Mouse (Mus musculus): ENCODE measurements around the gene 1700029J07Rik. TPM values are rescaled to one million over a fixed set of nuclear protein-coding genes. Genes with fewer than 3 reads are reported as not detected.
A peak's percentile ranks its signal among the peaks of the same experiment; 100 is the strongest.

1700029J07Rik gene
- 2.7 and 2.9 TPM in 2 replicates for polyA plus RNA-seq (2015; fragmentation: Nextera tagmentation; extraction: Ambion mirVana)

DNA sequence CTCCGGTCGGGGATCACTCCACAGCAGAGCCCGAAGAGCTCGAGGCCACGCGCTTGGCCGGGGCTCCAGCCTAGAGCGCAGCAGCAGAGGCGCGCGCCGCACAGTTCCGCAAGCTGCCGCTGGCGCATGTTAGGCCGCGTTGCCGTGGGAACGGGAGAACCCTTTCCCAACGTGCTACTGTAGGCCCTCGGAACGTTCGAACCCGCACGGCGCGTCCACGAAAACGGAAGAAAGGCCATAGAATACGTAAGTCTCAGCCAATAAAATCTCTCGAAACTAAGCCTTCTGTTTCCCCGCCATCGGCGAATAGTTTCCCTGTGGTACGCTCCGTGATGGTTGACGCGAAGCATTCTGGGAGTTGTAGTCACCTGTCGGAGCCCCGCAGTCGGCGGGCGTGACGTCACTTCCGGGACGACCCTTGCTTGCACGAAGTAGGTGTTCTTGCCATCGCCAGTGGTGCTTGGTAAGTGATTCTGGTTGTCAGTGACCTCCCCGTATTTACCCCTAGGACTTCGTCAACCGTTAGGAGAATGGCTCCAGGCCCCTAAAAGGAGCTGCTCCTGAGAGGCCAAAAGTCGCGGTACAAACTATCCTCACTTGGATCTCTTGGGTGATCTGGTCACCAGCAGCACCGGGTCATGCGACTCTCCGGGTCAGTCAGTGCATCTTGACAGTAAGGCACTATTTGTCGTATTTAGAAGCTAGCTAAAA, at the start of gene 1700029J07Rik, which contains the start of gene Ufsp2:
1700029J07Rik (minus strand) TSS at position 127 of the 711 bp plus-strand sequence.
Ufsp2 (plus strand) TSS at position 403 of the 711 bp plus-strand sequence.
- Histone ChIP-seq H3K4me2 (replicated peaks) (peak within 1 kb of the TSS; percentile 70), H3K36me3 (0 out of 2 replicates have a peak, but pooled peaks cover 7% of the 10 kb centered on the region), H3K9me3 (no peaks in the 10 kb centered on the region), H3K9ac (peak within 1 kb of the TSS; percentile 62), H3K4me1 (replicated peaks) (0 out of 2 replicates have a peak, but pooled peaks cover 7% of the 10 kb centered on the region), H3K27ac (peak within 1 kb of the TSS; percentile 77), H3K4me3 (replicated peaks) (peak within 1 kb of the TSS; percentile 54), H3K27me3 (replicated peaks) (no peaks in the 10 kb centered on the region)
- peak; percentile 98 for ATAC-seq
- WGBS = under 1% methylated on average over 57 of the region's 57 CpGs

DNA sequence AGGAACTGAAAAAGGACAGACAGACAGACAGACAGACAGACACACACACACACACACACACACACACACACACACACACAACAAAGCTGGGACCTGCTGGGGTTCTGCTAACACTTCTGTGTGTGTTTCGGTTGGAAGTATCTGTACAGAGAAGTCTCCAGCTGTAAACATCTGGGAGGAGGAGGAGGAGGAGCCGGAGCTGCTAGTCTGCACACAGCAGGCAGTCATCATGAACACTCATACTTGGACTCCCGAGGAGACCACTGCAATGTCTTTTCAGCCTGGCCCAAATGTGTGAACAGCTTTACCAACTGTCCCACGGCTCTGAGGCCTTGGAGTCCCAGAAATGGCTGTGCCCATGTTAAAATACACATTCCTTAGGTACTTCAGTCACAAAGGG, 49.3 kb upstream of the 1700029J07Rik start:
- whole genome bisulfite sequencing = 42% methylated on average over 4 of the region's 4 CpGs
- H3K27ac ChIP-seq = no peak overlapping the region
- no peaks in the 10 kb centered on the region for H3K4me1 ChIP-seq (replicated peaks)
- no peaks in the 10 kb centered on the region for H3K9me3 ChIP-seq
- no peak overlapping the region for H3K9ac ChIP-seq
- no peaks in the 10 kb centered on the region for H3K27me3 ChIP-seq (replicated peaks)
- ATAC-seq = peak; percentile 58; the same call in 1 of the 2 replicates
- H3K36me3 ChIP-seq = no peaks in the 10 kb centered on the region
- H3K4me3 ChIP-seq (replicated peaks) = no peak overlapping the region
- H3K4me2 ChIP-seq (replicated peaks) = no peak overlapping the region

DNA sequence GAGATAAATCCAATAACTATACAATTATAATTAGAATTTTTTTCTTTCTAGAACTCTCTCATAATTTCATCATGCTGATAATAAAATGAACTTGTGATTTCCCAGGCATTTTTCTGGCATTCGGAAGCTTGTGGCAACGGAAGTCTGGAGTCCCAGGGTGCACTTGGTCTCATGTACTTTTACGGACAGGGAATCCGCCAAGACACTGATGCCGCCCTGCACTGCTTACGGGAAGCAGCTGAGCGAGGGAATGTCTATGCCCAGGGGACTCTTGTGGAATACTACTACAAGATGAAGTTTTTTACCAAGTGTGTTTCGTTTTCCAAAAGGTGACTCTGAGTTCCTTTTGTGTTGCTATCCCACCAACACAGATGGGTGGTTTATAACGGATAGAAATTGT, 47.7 kb upstream of the 1700029J07Rik start:
- Histone ChIP-seq H3K36me3 (no peaks in the 10 kb centered on the region), H3K27ac (no peak overlapping the region), H3K4me2 (replicated peaks) (no peak overlapping the region), H3K4me1 (replicated peaks) (no peaks in the 10 kb centered on the region), H3K4me3 (replicated peaks) (no peak overlapping the region), H3K9ac (no peak overlapping the region), H3K9me3 (no peaks in the 10 kb centered on the region), H3K27me3 (replicated peaks) (no peaks in the 10 kb centered on the region)
- 93% methylated on average over 9 of the region's 9 CpGs for WGBS
- no peak for ATAC-seq

DNA sequence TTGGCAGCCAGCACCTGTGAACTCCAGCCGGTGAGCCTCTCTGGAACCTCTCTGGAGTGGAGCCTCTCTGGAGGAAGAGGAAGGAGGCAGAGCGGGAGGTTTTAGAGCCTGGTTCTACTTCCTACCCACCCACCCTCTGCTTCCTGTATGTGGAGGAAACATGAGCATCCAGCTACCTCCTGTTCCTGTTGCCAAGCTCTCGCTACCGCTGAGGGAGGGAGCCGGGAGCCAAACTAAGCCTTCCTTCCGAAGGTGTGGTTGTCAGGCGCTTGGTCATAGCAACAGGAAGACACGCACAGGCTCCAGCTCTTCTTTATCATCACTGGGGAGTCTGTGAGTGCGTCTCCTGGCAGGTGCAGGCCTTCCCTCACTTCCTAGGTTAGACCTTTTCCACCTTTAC, 47.2 kb upstream of the 1700029J07Rik start:
- no peak overlapping the region for H3K9ac ChIP-seq
- no peaks in the 10 kb centered on the region for H3K36me3 ChIP-seq
- no peak overlapping the region for H3K4me2 ChIP-seq (replicated peaks)
- no peak for ATAC-seq
- WGBS = 87% methylated on average over 9 of the region's 9 CpGs
- H3K27me3 ChIP-seq (replicated peaks) = no peaks in the 10 kb centered on the region
- no peaks in the 10 kb centered on the region for H3K4me1 ChIP-seq (replicated peaks)
- H3K4me3 ChIP-seq (replicated peaks) = no peak overlapping the region
- H3K27ac ChIP-seq = no peak overlapping the region
- no peaks in the 10 kb centered on the region for H3K9me3 ChIP-seq

DNA sequence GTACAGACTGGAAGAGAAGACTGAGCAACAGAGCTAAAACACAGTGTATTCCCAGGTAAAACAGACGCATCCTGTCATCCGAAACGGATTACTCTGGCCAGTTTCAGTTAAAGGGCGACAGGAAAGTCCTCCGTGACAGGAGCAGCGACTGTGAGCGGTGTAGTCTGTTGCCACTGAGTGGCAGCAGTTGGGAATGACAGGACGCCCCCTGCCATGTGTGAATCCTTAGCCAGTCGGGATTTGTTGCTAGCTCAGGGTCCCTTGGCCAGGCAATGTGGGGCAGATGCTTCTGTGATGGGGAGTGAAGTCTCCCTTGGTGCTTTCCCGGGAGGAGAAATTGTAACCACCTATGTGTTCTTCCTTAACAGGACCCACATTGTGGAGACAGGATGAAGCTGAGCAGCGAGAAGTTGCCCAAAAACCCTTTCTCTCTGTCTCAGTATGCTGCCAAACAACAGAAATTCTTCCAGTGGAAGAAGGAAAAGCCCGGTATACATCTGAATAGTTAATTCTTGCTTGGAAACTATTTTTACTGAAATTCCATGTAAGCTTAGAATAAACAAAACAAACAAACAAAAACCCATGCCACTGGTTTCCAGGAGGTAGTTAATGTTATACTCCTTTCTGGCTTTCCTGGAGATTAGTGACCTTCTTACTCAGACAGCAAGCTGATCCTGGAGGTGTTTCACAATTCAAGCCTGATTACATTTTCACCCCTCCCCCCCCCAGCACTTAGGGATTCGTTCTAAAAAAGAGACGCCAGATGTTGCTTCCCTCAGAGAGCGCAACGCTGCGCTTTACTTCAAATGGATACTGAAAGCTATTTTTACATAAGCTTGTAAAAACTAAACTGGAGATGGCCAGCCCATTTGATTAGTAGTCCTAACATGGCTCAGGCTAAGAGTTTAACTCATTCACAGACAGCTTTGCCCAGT, 36.0 kb upstream of the 1700029J07Rik start:
- Histone ChIP-seq H3K27ac (peak overlapping the region; percentile 51; the same call in 1 of the 2 replicates), H3K4me2 (replicated peaks) (peak overlapping the region; percentile 43), H3K9ac (no peak overlapping the region), H3K36me3 (no peaks in the 10 kb centered on the region), H3K4me1 (replicated peaks) (0 out of 2 replicates have a peak, but pooled peaks cover 10% of the 10 kb centered on the region), H3K9me3 (no peaks in the 10 kb centered on the region), H3K4me3 (replicated peaks) (no peak overlapping the region), H3K27me3 (replicated peaks) (no peaks in the 10 kb centered on the region)
- ATAC-seq = peak; percentile 20; the same call in 1 of the 2 replicates
- 13% methylated on average over 17 of the region's 17 CpGs for WGBS

DNA sequence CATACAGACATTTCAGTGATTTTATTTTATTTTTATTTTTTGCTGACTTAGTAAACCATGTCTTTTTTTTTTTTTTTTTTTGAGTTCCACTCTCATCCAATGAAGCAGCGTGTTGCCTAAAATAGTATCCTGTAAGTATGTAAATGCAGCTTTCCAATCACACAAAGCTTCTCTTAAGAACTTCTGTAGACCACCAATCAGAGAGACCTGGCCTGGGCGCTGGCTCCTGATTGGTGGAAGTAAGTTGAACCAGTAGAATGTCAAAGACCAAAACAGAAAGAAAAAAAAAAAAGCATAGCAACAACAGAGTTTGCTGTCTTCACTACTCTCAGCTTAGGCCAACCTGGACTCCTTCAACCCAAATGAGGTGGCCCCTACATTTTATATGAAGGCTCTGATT, 35.3 kb upstream of the 1700029J07Rik start:
- no peak overlapping the region for H3K4me3 ChIP-seq (replicated peaks)
- no peak overlapping the region for H3K9ac ChIP-seq
- ATAC-seq = no peak

DNA sequence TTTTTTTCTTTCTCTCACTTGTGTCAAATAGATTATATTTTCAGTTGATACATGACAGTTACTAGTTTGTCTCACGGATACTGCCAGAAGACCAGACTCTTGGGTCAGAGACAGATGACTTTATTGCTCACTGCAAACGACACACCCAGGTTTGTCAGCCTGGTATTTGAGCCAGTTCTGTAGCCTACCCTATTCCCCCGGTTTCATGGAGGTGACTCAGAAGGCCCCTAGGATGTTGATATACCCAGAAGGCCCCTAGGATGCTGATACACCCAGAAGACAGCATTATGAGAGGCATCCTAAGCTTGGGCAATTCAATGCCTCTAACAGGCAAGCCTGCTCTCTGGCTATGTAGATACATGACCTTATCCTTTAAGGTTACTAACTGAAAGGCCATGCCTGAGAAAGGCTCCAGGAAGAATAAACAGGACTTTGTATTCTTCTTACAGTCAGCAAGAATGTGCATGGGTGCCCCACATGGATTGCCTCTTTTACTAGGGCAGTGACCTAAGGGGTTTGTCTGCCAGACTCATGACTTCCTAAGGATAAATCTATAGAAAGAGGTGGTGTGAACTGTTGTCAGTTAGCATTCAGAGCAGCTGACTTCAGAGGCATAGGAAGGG, 32.1 kb upstream of the 1700029J07Rik start:
- WGBS = 26% methylated on average over 3 of the region's 3 CpGs
- Histone ChIP-seq H3K4me3 (replicated peaks) (no peak overlapping the region), H3K27me3 (replicated peaks) (no peaks in the 10 kb centered on the region), H3K36me3 (no peaks in the 10 kb centered on the region), H3K4me1 (replicated peaks) (0 out of 2 replicates have a peak, but pooled peaks cover 10% of the 10 kb centered on the region), H3K9me3 (no peaks in the 10 kb centered on the region), H3K27ac (peak overlapping the region; percentile 66), H3K4me2 (replicated peaks) (no peak overlapping the region), H3K9ac (no peak overlapping the region)
- ATAC-seq = peak; percentile 76

More for the DNA sequence above, 35.3 kb upstream of the 1700029J07Rik start:
- peak overlapping the region; percentile 43 for H3K4me2 ChIP-seq (replicated peaks)
- H3K36me3 ChIP-seq = no peaks in the 10 kb centered on the region
- no peak overlapping the region for H3K27ac ChIP-seq
- 75% methylated on average over 2 of the region's 2 CpGs for WGBS
- H3K9me3 ChIP-seq = no peaks in the 10 kb centered on the region
- no peaks in the 10 kb centered on the region for H3K27me3 ChIP-seq (replicated peaks)
- 0 out of 2 replicates have a peak, but pooled peaks cover 10% of the 10 kb centered on the region for H3K4me1 ChIP-seq (replicated peaks)

DNA sequence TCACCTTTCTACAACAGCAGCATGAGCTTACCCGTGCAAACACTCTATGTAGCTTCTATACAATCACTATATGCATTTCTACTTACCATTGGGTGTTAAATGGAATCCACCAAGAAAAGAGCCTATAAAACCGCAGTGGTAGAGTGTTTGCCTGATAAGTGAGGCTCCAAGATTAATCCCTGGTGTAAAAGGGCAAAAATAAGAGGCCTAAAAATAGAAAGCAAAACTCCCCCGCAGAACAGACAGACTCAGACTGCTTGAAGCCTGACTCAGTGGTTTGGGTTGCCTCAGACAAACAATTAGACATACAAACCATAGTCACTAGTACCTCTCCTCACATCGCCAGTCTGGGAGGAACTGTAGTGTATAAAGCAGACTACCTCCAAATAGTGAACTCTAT, 30.5 kb upstream of the 1700029J07Rik start, which contains the start of gene Ankrd37:
Ankrd37 (minus strand) TSS at position 112 of the 400 bp plus-strand sequence.
- 0 out of 2 replicates have a peak, but pooled peaks have one; percentile 16 for ATAC-seq
- H3K36me3 ChIP-seq = no peaks in the 10 kb centered on the region
- no peak within 1 kb of the TSS for H3K4me3 ChIP-seq (replicated peaks)
- 0 out of 2 replicates have a peak, but pooled peaks cover 3% of the 10 kb centered on the region for H3K4me1 ChIP-seq (replicated peaks)
- no peaks in the 10 kb centered on the region for H3K9me3 ChIP-seq
- H3K4me2 ChIP-seq (replicated peaks) = peak within 1 kb of the TSS; percentile 8; the same call in 1 of the 2 replicates
- H3K27ac ChIP-seq = peak within 1 kb of the TSS; percentile 67
- 51% methylated on average over 4 of the region's 4 CpGs for WGBS
- no peak within 1 kb of the TSS for H3K9ac ChIP-seq
- no peaks in the 10 kb centered on the region for H3K27me3 ChIP-seq (replicated peaks)

DNA sequence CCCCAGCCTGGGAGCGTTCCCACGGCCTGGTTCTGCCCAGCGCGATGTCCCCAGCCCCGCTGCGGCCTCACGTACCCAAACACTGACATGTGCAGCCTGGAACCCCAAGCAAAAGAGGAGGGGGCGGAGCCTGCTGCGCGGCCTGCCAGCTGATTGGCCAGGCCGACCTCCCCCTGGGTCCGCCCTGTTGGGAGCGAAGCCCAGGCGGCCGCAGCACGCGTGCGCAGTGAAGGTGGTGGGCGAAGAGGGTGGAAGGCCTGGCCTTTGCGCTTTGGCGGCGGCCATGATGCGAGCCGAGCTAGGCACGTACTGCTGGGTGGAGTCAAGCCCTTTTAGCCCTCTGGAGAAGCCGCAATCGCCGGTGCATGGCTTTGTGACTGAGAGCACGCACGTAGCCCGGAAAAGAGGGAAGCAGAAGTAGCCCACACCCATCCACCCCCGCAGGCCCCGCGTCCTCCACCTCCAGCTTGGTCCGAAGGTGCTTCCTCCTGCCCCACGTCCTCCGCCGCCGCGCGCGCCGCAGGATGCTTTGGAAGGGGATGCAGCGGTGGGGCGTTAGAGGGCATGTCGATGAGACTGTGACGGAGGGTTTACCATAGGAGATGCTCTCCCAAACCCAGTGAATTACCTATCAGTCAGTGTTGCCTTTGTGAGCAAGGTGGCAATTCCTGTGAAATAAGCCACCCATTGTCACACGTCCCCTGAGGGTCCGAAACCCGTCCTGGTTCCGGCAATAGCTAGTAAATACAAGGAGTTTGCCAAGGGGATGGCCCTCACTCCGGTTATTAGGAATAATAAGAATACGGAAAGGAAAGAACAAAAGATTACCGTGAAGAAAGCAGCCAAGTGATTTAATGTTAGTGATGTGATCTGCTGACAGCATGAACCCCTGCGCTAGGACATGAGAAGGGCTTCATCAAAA, 25.0 kb upstream of the 1700029J07Rik start:
- peak; percentile 98 for ATAC-seq

DNA sequence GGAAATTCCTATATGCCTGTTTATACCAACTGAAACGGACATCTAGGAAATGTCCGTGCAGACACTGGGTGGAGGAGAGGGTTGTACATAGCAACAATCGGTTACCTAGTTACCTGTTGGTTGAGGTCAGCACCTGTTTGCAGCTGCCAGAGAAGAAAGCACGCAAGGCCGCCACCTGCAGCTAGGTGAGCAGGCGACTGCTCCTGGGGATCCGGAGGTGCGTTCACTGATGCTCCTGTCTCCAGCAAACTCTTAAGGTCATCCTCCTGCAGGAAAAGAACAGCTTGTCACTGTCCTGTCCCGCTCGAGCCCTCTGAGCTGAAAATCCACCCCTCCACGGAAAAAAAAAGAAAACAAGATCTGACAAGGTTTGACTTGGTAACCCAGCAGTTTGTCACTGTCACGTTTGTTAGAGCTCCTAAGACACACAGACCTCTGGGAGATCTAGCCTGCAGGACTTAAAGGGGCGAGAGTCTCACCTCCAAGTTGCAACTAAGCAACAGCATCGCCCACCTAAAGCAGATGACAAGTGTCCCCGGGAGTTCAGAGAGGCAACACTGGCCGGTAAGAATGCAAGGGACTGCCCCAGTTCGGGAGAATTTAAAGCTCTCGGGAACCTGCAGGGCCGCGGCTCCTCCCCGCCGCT, 24.2 kb upstream of the 1700029J07Rik start, which contains the start of gene Lrp2bp:
Lrp2bp (plus strand) TSS at position 166 of the 646 bp plus-strand sequence.
- no peaks in the 10 kb centered on the region for H3K9me3 ChIP-seq
- no peaks in the 10 kb centered on the region for H3K27me3 ChIP-seq (replicated peaks)
- H3K36me3 ChIP-seq = no peaks in the 10 kb centered on the region
- peak within 1 kb of the TSS; percentile 46 for H3K4me3 ChIP-seq (replicated peaks)
- H3K4me2 ChIP-seq (replicated peaks) = peak within 1 kb of the TSS; percentile 77
- no peaks in the 10 kb centered on the region; the same call in 1 of the 2 replicates for H3K4me1 ChIP-seq (replicated peaks)
- 3% methylated on average over 22 of the region's 22 CpGs for WGBS
- H3K27ac ChIP-seq = peak within 1 kb of the TSS; percentile 92
- H3K9ac ChIP-seq = peak within 1 kb of the TSS; percentile 55
- ATAC-seq = peak; percentile 51

More for the DNA sequence above, 25.0 kb upstream of the 1700029J07Rik start:
- Histone ChIP-seq H3K36me3 (no peaks in the 10 kb centered on the region), H3K4me2 (replicated peaks) (peak overlapping the region; percentile 77), H3K27me3 (replicated peaks) (no peaks in the 10 kb centered on the region), H3K4me3 (replicated peaks) (peak overlapping the region; percentile 46), H3K27ac (peak overlapping the region; percentile 92), H3K9me3 (no peaks in the 10 kb centered on the region), H3K9ac (peak overlapping the region; percentile 55), H3K4me1 (replicated peaks) (no peaks in the 10 kb centered on the region; the same call in 1 of the 2 replicates)
- WGBS = 6% methylated on average over 55 of the region's 55 CpGs

Measured in intestine, embryonic 15.5 days (tissue).